Mouse (Mus musculus) megakaryocyte, embryonic 14.5 days (primary cell): ENCODE results near the gene Aven.

Source experiments
- FLI1 ChIP-seq: IDR thresholded peaks from 2 replicates; pipeline ENCODE4 v1.6.1; 2012; ENCODE audit warnings: low read length, inconsistent platforms, mixed read lengths
- GATA1 ChIP-seq: IDR thresholded peaks from 3 replicates; pipeline ENCODE4 v1.6.1; 2012; ENCODE audit warnings: mixed read lengths, low read length, inconsistent platforms, borderline replicate concordance

GRCm38 (mm10) chr2:112532812-112533496 is 40.2 kb downstream of the Aven start:
- TF ChIP-seq GATA1: no peak
- TF ChIP-seq FLI1: no peak
